Comparison of ENCODE assay signal across 21 mouse cellular contexts in the genomic region with DNA sequence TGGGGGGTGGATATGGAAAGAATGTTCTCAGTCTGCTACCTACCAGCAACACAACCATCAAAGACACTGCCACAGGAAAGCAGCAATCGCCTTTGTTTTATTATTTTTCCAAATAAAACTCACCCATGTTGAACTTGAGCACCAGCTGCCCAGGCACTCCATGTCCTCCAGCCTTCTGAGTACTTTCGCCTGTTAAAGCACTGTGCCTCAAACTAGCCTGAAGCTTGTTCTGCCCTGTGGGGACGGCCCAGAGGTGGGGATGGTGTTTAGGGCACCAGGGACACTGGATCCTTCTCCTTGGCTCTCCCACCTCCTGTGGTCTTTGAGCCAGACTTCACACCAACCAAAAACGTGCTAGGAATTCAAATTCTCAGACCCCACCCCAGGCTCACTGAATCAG.
"Had no signal": no experiment of that assay in that cellular context is flagged by ENCODE, and none has a peak within 500 bp of the region (broad histone marks: within the 10 kb centered on the region; RNA-seq: fewer than 3 reads in every experiment).

No protein-coding gene starts in this region.

- H3K36me3 ChIP-seq: limb, embryonic 15.5 days; midbrain, embryonic 12.5 days; midbrain, embryonic 15.5 days; neural tube, embryonic 12.5 days; neural tube, embryonic 15.5 days had no signal

- H3K9me3 ChIP-seq: limb, embryonic 15.5 days; midbrain, embryonic 12.5 days; midbrain, embryonic 15.5 days; neural tube, embryonic 12.5 days; neural tube, embryonic 15.5 days had no signal

- ATAC-seq: intestine, postnatal 0 days; liver, postnatal 0 days; lung, postnatal 0 days; midbrain, embryonic 15.5 days had no signal

- H3K27ac ChIP-seq: layer of hippocampus, adult 2 months; limb, embryonic 15.5 days; liver, embryonic 14.5 days; macrophage; midbrain, embryonic 12.5 days; midbrain, embryonic 15.5 days; neural tube, embryonic 12.5 days; neural tube, embryonic 15.5 days; stomach, postnatal 0 days had no signal

- H3K4me2 ChIP-seq: limb, embryonic 15.5 days; liver, embryonic 11.5 days; lung, embryonic 14.5 days; midbrain, embryonic 12.5 days; midbrain, embryonic 15.5 days; neural tube, embryonic 12.5 days; neural tube, embryonic 15.5 days had no signal

- DNase-seq: layer of hippocampus, postnatal 36 days; liver, postnatal 0 days; lung, embryonic 14.5 days; right cerebral cortex, adult 18-20 months; right cerebral cortex, postnatal 14 days; right cerebral cortex, postnatal 4 days; thymus, adult 2 months; thymus, postnatal 14 days; thymus, postnatal 4 days had no signal

- H3K9ac ChIP-seq: limb, embryonic 15.5 days; liver, embryonic 14.5 days; liver, postnatal 0 days; lung, embryonic 14.5 days; midbrain, embryonic 12.5 days; midbrain, embryonic 15.5 days; neural tube, embryonic 12.5 days; neural tube, embryonic 15.5 days had no signal

- H3K4me3 ChIP-seq: layer of hippocampus, adult 2 months; limb, embryonic 15.5 days; midbrain, embryonic 12.5 days; midbrain, embryonic 15.5 days; neural tube, embryonic 12.5 days; neural tube, embryonic 15.5 days had no signal

- H3K27me3 ChIP-seq: limb, embryonic 15.5 days; midbrain, embryonic 15.5 days; neural tube, embryonic 12.5 days; neural tube, embryonic 15.5 days had no signal

- H3K4me1 ChIP-seq: midbrain, embryonic 15.5 days; neural tube, embryonic 12.5 days; neural tube, embryonic 15.5 days had no signal
